Mouse (Mus musculus) midbrain, postnatal 0 days (tissue): ENCODE measurements around the gene Prpf4. TPM values are rescaled to one million over a fixed set of nuclear protein-coding genes. Genes with fewer than 3 reads are reported as not detected.

ENCODE experiments used
- ATAC-seq: fragments of 200-750 bp; cut with Nextera tagmentation; 2 replicates; pipeline ENCODE4 v1.8.0; 2017; ENCODE audit warnings: moderate number of reproducible peaks, mild to moderate bottlenecking, moderate TSS enrichment, moderate library complexity; ENCODE audit not compliant: low FRiP score
- DNase-seq: peaks from one replicate; pipeline ENCODE4 v3.0.0-alpha.2; 2015; ENCODE audit warnings: low spot score
- H3K27ac ChIP-seq: fragments of 300-500 bp; sonication (generic); 2 replicates; pipeline ENCODE4 v1.5.1; 2014; ENCODE audit warnings: low read depth, mild to moderate bottlenecking, low read length, mixed read lengths
- H3K27me3 ChIP-seq: fragments of 300-500 bp; sonication (generic); 2 replicates; pipeline ENCODE4 v1.6.1; 2014; ENCODE audit warnings: low read length, control low read depth, mixed read lengths; ENCODE audit not compliant: insufficient read depth
- H3K36me3 ChIP-seq: fragments of 300-500 bp; sonication (generic); 2 replicates; pipeline ENCODE4 v1.6.1; 2014; ENCODE audit warnings: low read length, control low read depth, mixed read lengths; ENCODE audit not compliant: insufficient read depth
- H3K4me1 ChIP-seq: fragments of 300-500 bp; sonication (generic); 2 replicates; pipeline ENCODE4 v1.6.1; 2014; ENCODE audit warnings: mild to moderate bottlenecking, control low read depth, antibody characterized with exemption, low read length, mixed read lengths; ENCODE audit not compliant: insufficient read depth
- H3K4me2 ChIP-seq: fragments of 300-500 bp; sonication (generic); 2 replicates; pipeline ENCODE4 v1.6.1; 2014; ENCODE audit warnings: low read depth, mild to moderate bottlenecking, low read length, mixed read lengths; ENCODE audit not compliant: poor library complexity, severe bottlenecking
- H3K4me3 ChIP-seq: fragments of 300-500 bp; sonication (generic); 2 replicates; pipeline ENCODE4 v1.5.1; 2014; ENCODE audit warnings: low read depth, mild to moderate bottlenecking, low read length, moderate library complexity
- H3K9ac ChIP-seq: fragments of 300-500 bp; sonication (generic); replicated peaks from 2 replicates; pipeline ENCODE4 v1.6.1; 2014; ENCODE audit warnings: mild to moderate bottlenecking, low read length, moderate library complexity, mixed read lengths; ENCODE audit not compliant: poor library complexity, severe bottlenecking
- H3K9me3 ChIP-seq: fragments of 300-500 bp; sonication (generic); 2 replicates; pipeline ENCODE4 v1.6.1; 2016; ENCODE audit warnings: low read length, control low read depth
- CTCF ChIP-seq: IDR thresholded peaks from 2 replicates; pipeline ENCODE4 v1.5.1; 2016; ENCODE audit warnings: antibody characterized with exemption, mild to moderate bottlenecking
- WGBS: fragments of 180-500 bp; shearing (Covaris S2); extraction: QIAGEN DNeasy Blood & Tissue Kit; methylation state at CpG from one replicate; pipeline ENCODE4 v1.1.7; 2014; 5-methylcytosine and 5-hydroxymethylcytosine counted together
- polyA plus RNA-seq: library from polyadenylated mRNA; unstranded; fragments of >200 nt; fragmentation: Nextera tagmentation; extraction: Ambion mirVana; gene quantifications from 2 replicates; pipeline ENCODE4 v1.2.1, GENCODE M21; 2015
- total RNA-seq: library from RNA; depleted of rRNA; stranded (reverse); fragments of >200 nt; gene quantifications from 2 replicates; pipeline ENCODE4 v1.2.3, GENCODE M21; 2014

Prpf4 gene
- total and polyA plus RNA-seq, 2 experiments from 2014 or later = 12.8 to 13.4 TPM

GRCm38 (mm10) chr4:62393459-62393858 lies 15.1 kb upstream of the Prpf4 start:
- Histone ChIP-seq H3K4me3 (no peak overlapping the region), H3K4me2 (no peak overlapping the region), H3K4me1 (no peaks in the 10 kb centered on the region), H3K9me3 (no peaks in the 10 kb centered on the region), H3K36me3 (peaks cover 58% of the 10 kb centered on the region), H3K9ac (no peak overlapping the region), H3K27ac (no peak overlapping the region), H3K27me3 (no peaks in the 10 kb centered on the region)
- TF ChIP-seq CTCF = no peak
- 15% methylated on average over 6 of the region's 6 CpGs for WGBS
- no peak for DNase-seq
- ATAC-seq = no peak

GRCm38 (mm10) chr4:62395806-62396205 lies 12.8 kb upstream of the Prpf4 start:
- H3K9me3 ChIP-seq = no peaks in the 10 kb centered on the region
- H3K4me3 ChIP-seq = no peak overlapping the region
- DNase-seq (no peak), ATAC-seq (no peak)
- no peak overlapping the region for H3K4me2 ChIP-seq
- H3K27me3 ChIP-seq = no peaks in the 10 kb centered on the region
- no peak overlapping the region for H3K9ac ChIP-seq
- WGBS = 91% methylated on average over 1 of the region's 1 CpGs
- no peak overlapping the region for H3K27ac ChIP-seq
- TF ChIP-seq CTCF = no peak
- H3K36me3 ChIP-seq = peaks cover 52% of the 10 kb centered on the region
- H3K4me1 ChIP-seq = no peaks in the 10 kb centered on the region

GRCm38 (mm10) chr4:62397616-62398365 lies 10.8 kb upstream of the Prpf4 start:
- Histone ChIP-seq H3K4me3 (no peak overlapping the region), H3K9ac (no peak overlapping the region), H3K27me3 (no peaks in the 10 kb centered on the region), H3K36me3 (peaks cover 48% of the 10 kb centered on the region), H3K4me1 (no peaks in the 10 kb centered on the region), H3K27ac (no peak overlapping the region), H3K4me2 (no peak overlapping the region), H3K9me3 (no peaks in the 10 kb centered on the region)
- no peak for TF ChIP-seq CTCF
- WGBS = 82% methylated on average over 4 of the region's 4 CpGs
- ATAC-seq (no peak), DNase-seq (no peak)

- no peak for TF ChIP-seq CTCF
- Histone ChIP-seq H3K4me1 (no peaks in the 10 kb centered on the region), H3K36me3 (peaks cover 45% of the 10 kb centered on the region), H3K4me2 (no peak overlapping the region), H3K9ac (no peak overlapping the region), H3K27me3 (no peaks in the 10 kb centered on the region), H3K27ac (no peak overlapping the region), H3K9me3 (no peaks in the 10 kb centered on the region), H3K4me3 (no peak overlapping the region)
- 91% methylated on average over 3 of the region's 3 CpGs for WGBS
- ATAC-seq (no peak), DNase-seq (no peak)
Measured at GRCm38 (mm10) chr4:62398956-62399355, 9.6 kb upstream of the Prpf4 start.

GRCm38 (mm10) chr4:62406133-62406532 lies 2.5 kb upstream of the Prpf4 start:
- Histone ChIP-seq H3K27ac (no peak overlapping the region), H3K9me3 (no peaks in the 10 kb centered on the region), H3K27me3 (no peaks in the 10 kb centered on the region), H3K4me1 (peaks cover 10% of the 10 kb centered on the region), H3K9ac (no peak overlapping the region), H3K4me2 (peak overlapping the region; percentile 6; the same call in 1 of the 2 replicates), H3K36me3 (peaks cover 7% of the 10 kb centered on the region; the same call in 1 of the 2 replicates), H3K4me3 (no peak overlapping the region)
- no peak for TF ChIP-seq CTCF
- DNase-seq (no peak), ATAC-seq (no peak)
- WGBS = 82% methylated on average over 4 of the region's 4 CpGs

GRCm38 (mm10) chr4:62407730-62408582 lies 641 bp upstream of the Prpf4 start:
- Histone ChIP-seq H3K9ac (peak overlapping the region; percentile 71), H3K4me3 (peak overlapping the region; percentile 87), H3K4me2 (peak overlapping the region; percentile 51), H3K27me3 (no peaks in the 10 kb centered on the region), H3K9me3 (no peaks in the 10 kb centered on the region), H3K27ac (peak overlapping the region; percentile 74), H3K4me1 (peaks cover 10% of the 10 kb centered on the region), H3K36me3 (peaks cover 14% of the 10 kb centered on the region)
- peak; percentile 69 for TF ChIP-seq CTCF
- DNase-seq (peak; percentile 71), ATAC-seq (peak; percentile 63)
- under 1% methylated on average over 35 of the region's 35 CpGs for WGBS
